Mouse (Mus musculus) cortical plate, adult 2 months (tissue): ENCODE measurements around the gene Rassf3.

Experiments used
- CTCF ChIP-seq: fragments of 200-500 bp; IDR thresholded peaks from 2 replicates; pipeline ENCODE4 v1.5.1; 2011; ENCODE audit warnings: mild to moderate bottlenecking, control low read depth, low read length; ENCODE audit not compliant: insufficient read depth; ENCODE audit errors: extremely low read depth
- POLR2A ChIP-seq: fragments of 200-500 bp; IDR thresholded peaks from 2 replicates; pipeline ENCODE4 v1.6.1; 2011; ENCODE audit warnings: mild to moderate bottlenecking, low read length, control low read depth; ENCODE audit not compliant: insufficient read depth; ENCODE audit errors: extremely low read depth

GRCm38 (mm10) chr10:121444198-121444597 lies 31.9 kb downstream of the Rassf3 start:
- TF ChIP-seq CTCF (no peak), POLR2A (no peak)
